Mouse (Mus musculus) testis, adult 2 months (tissue): ENCODE results near the gene Parva.

ENCODE experiments used
- CTCF ChIP-seq: fragments of 200-500 bp; IDR thresholded peaks from 2 replicates; pipeline ENCODE4 v1.5.1; 2012; ENCODE audit warnings: low read depth, mild to moderate bottlenecking, inconsistent platforms, low read length, moderate library complexity; ENCODE audit not compliant: control insufficient read depth, insufficient read depth, insufficient replicate concordance
- POLR2A ChIP-seq: fragments of 200-500 bp; IDR thresholded peaks from 2 replicates; pipeline ENCODE4 v1.6.1; 2012; ENCODE audit warnings: low read depth, mild to moderate bottlenecking, inconsistent platforms, low read length, moderate library complexity; ENCODE audit not compliant: control insufficient read depth

DNA sequence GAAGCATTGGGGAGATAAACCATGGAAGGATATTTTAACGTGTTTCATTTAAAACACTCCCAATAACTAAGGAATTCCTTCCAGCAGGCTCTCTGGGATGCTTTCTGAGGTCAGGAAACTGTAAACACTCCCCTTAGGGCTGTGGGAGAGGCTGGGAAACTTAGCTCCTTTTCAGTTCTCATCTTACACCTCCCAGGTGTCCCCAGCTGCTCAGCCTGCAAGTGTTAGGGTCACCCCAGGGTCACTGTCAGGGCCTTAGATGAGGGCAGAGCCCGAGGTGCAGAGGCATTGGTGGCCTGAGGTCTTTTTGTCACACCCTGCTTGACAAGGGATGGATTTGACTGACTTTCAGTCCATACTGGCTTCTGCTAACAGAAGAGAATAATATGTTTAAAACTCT is 35.8 kb downstream of the Parva start:
- TF ChIP-seq CTCF (no peak), POLR2A (no peak)
